Mouse (Mus musculus) CH12.LX (cell line): ENCODE results near the gene Copa. TPM values are rescaled to one million over a fixed set of nuclear protein-coding genes. Genes with fewer than 3 reads are reported as not detected.

Experiments used
- DNase-seq: peaks from one replicate; pipeline ENCODE4 v3.0.0-alpha.2; 2013; ENCODE audit errors: extremely low read depth
- H3K27ac ChIP-seq: 2 replicates; pipeline ENCODE4 v1.5.1; 2012; ENCODE audit warnings: low read depth, mild to moderate bottlenecking, control low read depth, moderate library complexity; ENCODE audit not compliant: insufficient read depth
- H3K27me3 ChIP-seq: replicated peaks from 2 replicates; pipeline ENCODE3; 2012; ENCODE audit warnings: inconsistent platforms
- H3K36me3 ChIP-seq, 2 experiments: replicated peaks in 1 of 2; 2 replicates each; pipeline versions ENCODE3 to v1.6.1; 2012; ENCODE audit warnings: inconsistent platforms in 1 of 2, low read length in 1 of 2, mild to moderate bottlenecking in 1 of 2, mixed read lengths in 1 of 2, moderate library complexity in 1 of 2; ENCODE audit not compliant: control insufficient read depth in 1 of 2, insufficient read depth in 1 of 2
- H3K4me1 ChIP-seq, 2 experiments: 2 replicates each; pipeline ENCODE4 v1.6.1; 2012; ENCODE audit warnings: inconsistent platforms in 1 of 2, moderate library complexity in 1 of 2; ENCODE audit not compliant: insufficient read depth in 2 of 2, control insufficient read depth in 1 of 2
- H3K4me2 ChIP-seq: 2 replicates; pipeline ENCODE4 v1.6.1; 2012; ENCODE audit warnings: low read depth, mild to moderate bottlenecking, control low read depth; ENCODE audit not compliant: poor library complexity, insufficient read depth, severe bottlenecking
- H3K4me3 ChIP-seq, 3 experiments: fragments of 150-350 bp in 1 of 3; sonication (generic) in 1 of 3; replicated peaks in 1 of 3; 2 replicates each; pipeline versions ENCODE3 to v1.5.1; 2011 to 2012; ENCODE audit warnings: low read depth in 2 of 3, low read length in 2 of 3, mild to moderate bottlenecking in 2 of 3, moderate library complexity in 2 of 3, control low read depth in 1 of 3, improper control_type of control experiment in 1 of 3, inconsistent platforms in 1 of 3, mixed read lengths in 1 of 3; ENCODE audit not compliant: poor library complexity in 1 of 3
- H3K79me2 ChIP-seq: replicated peaks from 2 replicates; pipeline ENCODE4 v1.6.1; 2012; ENCODE audit warnings: mild to moderate bottlenecking, moderate library complexity; ENCODE audit not compliant: control insufficient read depth, poor library complexity, insufficient read depth, severe bottlenecking; ENCODE audit errors: extremely low read depth
- H3K9ac ChIP-seq: 2 replicates; pipeline ENCODE4 v1.6.1; 2012; ENCODE audit warnings: low read depth, mild to moderate bottlenecking, control low read depth, moderate library complexity; ENCODE audit not compliant: insufficient read depth
- H3K9me3 ChIP-seq: replicated peaks from 2 replicates; pipeline ENCODE3; 2012; ENCODE audit warnings: low read length, inconsistent platforms, mixed read lengths
- BHLHE40 ChIP-seq: IDR thresholded peaks from 2 replicates; pipeline ENCODE4 v1.6.1; 2011; ENCODE audit warnings: mild to moderate bottlenecking, low read depth, low read length, improper control_type of control experiment
- CHD2 ChIP-seq: IDR thresholded peaks from 2 replicates; pipeline ENCODE4 v1.6.1; 2011; ENCODE audit warnings: low read length, improper control_type of control experiment
- EP300 ChIP-seq: IDR thresholded peaks from 2 replicates; pipeline ENCODE4 v1.6.1; 2011; ENCODE audit warnings: low read length, improper control_type of control experiment
- ETS1 ChIP-seq: conservative IDR thresholded peaks from 2 replicates; pipeline ENCODE4 v1.6.1; 2012; ENCODE audit warnings: low read depth, mild to moderate bottlenecking, inconsistent platforms, low read length, improper control_type of control experiment, moderate library complexity
- GABPA ChIP-seq: IDR thresholded peaks from 2 replicates; pipeline ENCODE4 v1.6.1; 2012; ENCODE audit warnings: low read depth, low read length, improper control_type of control experiment, inconsistent platforms; ENCODE audit not compliant: insufficient replicate concordance
- HCFC1 ChIP-seq: IDR thresholded peaks from 2 replicates; pipeline ENCODE4 v1.6.1; 2012; ENCODE audit warnings: low read depth, mild to moderate bottlenecking, inconsistent platforms, low read length, improper control_type of control experiment
- KAT2A ChIP-seq: IDR thresholded peaks from 2 replicates; pipeline ENCODE4 v1.6.1; 2012; ENCODE audit warnings: low read length, improper control_type of control experiment, inconsistent platforms; ENCODE audit not compliant: insufficient replicate concordance
- MAZ ChIP-seq: IDR thresholded peaks from 2 replicates; pipeline ENCODE4 v1.6.1; 2012; ENCODE audit warnings: low read depth, mild to moderate bottlenecking, inconsistent platforms, low read length, improper control_type of control experiment, moderate library complexity
- MXI1 ChIP-seq: IDR thresholded peaks from 2 replicates; pipeline ENCODE4 v1.6.1; 2011; ENCODE audit warnings: mild to moderate bottlenecking, low read depth, low read length, improper control_type of control experiment
- MYC ChIP-seq: IDR thresholded peaks from 2 replicates; pipeline ENCODE4 v1.6.1; 2011; ENCODE audit warnings: low read depth, mild to moderate bottlenecking, improper control_type of control experiment, low read length
- NELFE ChIP-seq: IDR thresholded peaks from 2 replicates; pipeline ENCODE4 v1.6.1; 2011; ENCODE audit warnings: low read depth, low read length, improper control_type of control experiment
- PAX5 ChIP-seq: IDR thresholded peaks from 2 replicates; pipeline ENCODE4 v1.6.1; 2012; ENCODE audit warnings: low read length, inconsistent platforms, mixed read lengths
- POLR2AphosphoS2 ChIP-seq: IDR thresholded peaks from 2 replicates; pipeline ENCODE4 v1.6.1; 2011; ENCODE audit warnings: low read depth, low read length, improper control_type of control experiment
- RAD21 ChIP-seq: IDR thresholded peaks from 2 replicates; pipeline ENCODE4 v1.6.1; 2011; ENCODE audit warnings: low read depth, mild to moderate bottlenecking, low read length, improper control_type of control experiment, moderate library complexity
- SMC3 ChIP-seq: IDR thresholded peaks from 2 replicates; pipeline ENCODE4 v1.6.1; 2011; ENCODE audit warnings: low read depth, low read length, improper control_type of control experiment
- ZKSCAN1 ChIP-seq: IDR thresholded peaks from 2 replicates; pipeline ENCODE4 v1.6.1; 2012; ENCODE audit warnings: low read depth, inconsistent platforms, low read length, improper control_type of control experiment, borderline replicate concordance
- ZNF384 ChIP-seq: IDR thresholded peaks from 2 replicates; pipeline ENCODE4 v1.6.1; 2012; ENCODE audit warnings: low read depth, low read length, improper control_type of control experiment, inconsistent platforms
- dilution Hi-C: fragments of 300-500 bp; cut with MboI; formaldehyde crosslinking; loops from 2 replicates; pipeline ENCODE4 v1.14.3; 2020; ENCODE audit warnings: low sequenced_read_pairs; ENCODE audit not compliant: extremely low pct_unique_long_range_greater_than_20kb, extremely low pct_ligation_motif_present
- in situ Hi-C: fragments of 300-500 bp; cut with MboI; formaldehyde crosslinking; loops from 3 replicates; pipeline ENCODE4 v1.14.3; 2019; ENCODE audit warnings: low sequenced_read_pairs, low pct_ligation_motif_present, low pct_unique_long_range_greater_than_20kb, mixed read lengths
- polyA plus RNA-seq: library from polyadenylated mRNA; unstranded; fragments of >175 nt; gene quantifications from 2 replicates; pipeline ENCODE4 v1.2.1, GENCODE M21; 2012; ENCODE audit warnings: low read depth; ENCODE audit not compliant: insufficient read length
- total RNA-seq, 2 experiments: library from RNA; depleted of rRNA; stranded (reverse); fragments of 300-350 nt in 1 of 2; fragments of >200 nt in 1 of 2; gene quantifications; 2 replicates each; pipeline ENCODE4 v1.2.3; 2012 to 2014

Gene Copa
- total and polyA plus RNA-seq, 3 experiments, result 157 to 165 (median 158) TPM

DNA sequence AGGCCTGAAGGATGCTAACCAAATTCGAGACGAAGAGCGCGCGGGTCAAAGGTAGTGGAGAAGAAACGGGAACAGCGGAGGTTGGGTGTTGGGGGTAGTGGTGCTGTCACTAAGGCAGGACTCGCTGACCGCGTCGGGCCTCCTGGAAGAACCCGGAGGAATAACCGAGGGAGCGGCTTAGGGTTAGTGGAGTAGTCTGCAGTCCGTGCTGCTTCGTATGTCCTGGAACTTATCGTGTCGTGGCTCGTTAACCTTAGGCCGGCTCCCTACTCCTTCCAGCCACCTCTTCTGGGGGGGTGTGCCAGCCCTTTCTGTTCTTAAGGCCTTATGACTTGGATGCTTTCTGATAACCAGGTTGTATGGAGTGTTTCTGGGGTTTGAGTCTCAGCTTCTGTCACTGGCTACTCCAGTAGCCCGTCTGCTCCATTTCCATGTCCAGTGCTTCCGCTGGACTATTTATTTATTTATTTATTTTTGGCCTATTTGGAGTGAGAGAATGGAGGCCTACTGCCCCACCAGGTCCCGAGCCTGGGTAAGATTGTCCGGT lies 643 bp downstream of the Copa start:
- Histone ChIP-seq H3K9me3 (no peaks in the 10 kb centered on the region), H3K27me3 (no peaks in the 10 kb centered on the region), H3K4me2 (peak overlapping the region; percentile 57; the same call in 1 of the 2 replicates), H3K27ac (no peak overlapping the region), H3K79me2 (peaks cover 55% of the 10 kb centered on the region), H3K4me3 (peak overlapping the region; percentile 76 to 100 (median 81)), H3K4me1 (peaks cover 4 to 35% of the 10 kb centered on the region in 2 experiments; a peak in 3 of 4 replicates), H3K9ac (peak overlapping the region; percentile 98), H3K36me3 (peaks cover 16 to 40% of the 10 kb centered on the region in 2 experiments)
- peak; percentile 14 for DNase-seq
- 0 out of 2 replicates have a peak, but pooled peaks have one; percentile 7 for TF ChIP-seq MXI1
- no peak for TF ChIP-seq MYC
- dilution Hi-C loops (no loop called here), in situ Hi-C loops (no loop called here)

DNA sequence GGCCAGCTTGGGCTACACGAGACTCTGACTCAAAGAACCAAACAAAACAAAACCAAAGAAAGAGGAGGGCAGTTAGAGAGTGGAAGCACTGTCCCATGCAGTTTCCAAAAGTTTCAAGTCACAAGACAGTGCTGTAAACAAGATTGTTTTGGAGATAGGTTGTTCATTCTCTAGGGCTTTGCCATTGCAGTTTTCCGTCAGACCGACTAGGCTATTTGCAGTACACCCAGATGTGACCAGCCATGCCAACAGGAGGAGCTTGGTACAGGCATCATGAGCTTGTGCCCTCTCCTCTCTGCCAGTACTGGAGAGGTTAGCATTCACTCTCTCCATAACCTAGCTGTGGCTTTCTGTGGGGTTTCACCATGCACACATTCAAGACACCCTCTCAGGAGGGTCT lies 11.2 kb downstream of the Copa start:
- DNase-seq, result no peak
- Histone ChIP-seq H3K27ac (no peak overlapping the region), H3K4me1 (no peaks in the 10 kb centered on the region), H3K9ac (no peak overlapping the region), H3K27me3 (no peaks in the 10 kb centered on the region), H3K4me3 (no peak overlapping the region), H3K36me3 (peaks cover 63 to 88% of the 10 kb centered on the region in 2 experiments), H3K9me3 (no peaks in the 10 kb centered on the region), H3K4me2 (no peak overlapping the region), H3K79me2 (no peaks in the 10 kb centered on the region; the same call in none of the 2 replicates)
- TF ChIP-seq POLR2AphosphoS2 (no peak), SMC3 (no peak), NELFE (no peak), MAZ (no peak), ETS1 (no peak), ZKSCAN1 (no peak), RAD21 (no peak), HCFC1 (no peak), MYC (no peak), ZNF384 (no peak), MXI1 (no peak), BHLHE40 (no peak), KAT2A (no peak), EP300 (no peak), GABPA (no peak), CHD2 (no peak), PAX5 (no peak)
- dilution Hi-C loops (no loop called here), in situ Hi-C loops (no loop called here)
